Mouse (Mus musculus) heart, adult 2 months (tissue): ENCODE data around the gene Dlg1.

Source experiments
- CTCF ChIP-seq: fragments of 200-600 bp; IDR thresholded peaks from 2 replicates; pipeline ENCODE4 v1.8.1; 2022; ENCODE audit warnings: antibody characterized with exemption, mild to moderate bottlenecking, moderate library complexity
- EP300 ChIP-seq: fragments of 200-500 bp; IDR thresholded peaks from 2 replicates; pipeline ENCODE4 v1.6.1; 2011; ENCODE audit warnings: low read depth, low read length, control low read depth; ENCODE audit not compliant: insufficient read depth
- POLR2A ChIP-seq: fragments of 200-500 bp; IDR thresholded peaks from 2 replicates; pipeline ENCODE4 v1.6.1; 2011; ENCODE audit warnings: mild to moderate bottlenecking, low read depth, low read length, control low read depth; ENCODE audit not compliant: insufficient read depth

GRCm38 (mm10) chr16:31756436-31756835, 93.2 kb downstream of the Dlg1 start:
- TF ChIP-seq POLR2A, result no peak
- TF ChIP-seq CTCF, result no peak
- no peak for TF ChIP-seq EP300
